Mouse (Mus musculus): ENCODE measurements around the gene Poc1a.

The Poc1a gene

DNA sequence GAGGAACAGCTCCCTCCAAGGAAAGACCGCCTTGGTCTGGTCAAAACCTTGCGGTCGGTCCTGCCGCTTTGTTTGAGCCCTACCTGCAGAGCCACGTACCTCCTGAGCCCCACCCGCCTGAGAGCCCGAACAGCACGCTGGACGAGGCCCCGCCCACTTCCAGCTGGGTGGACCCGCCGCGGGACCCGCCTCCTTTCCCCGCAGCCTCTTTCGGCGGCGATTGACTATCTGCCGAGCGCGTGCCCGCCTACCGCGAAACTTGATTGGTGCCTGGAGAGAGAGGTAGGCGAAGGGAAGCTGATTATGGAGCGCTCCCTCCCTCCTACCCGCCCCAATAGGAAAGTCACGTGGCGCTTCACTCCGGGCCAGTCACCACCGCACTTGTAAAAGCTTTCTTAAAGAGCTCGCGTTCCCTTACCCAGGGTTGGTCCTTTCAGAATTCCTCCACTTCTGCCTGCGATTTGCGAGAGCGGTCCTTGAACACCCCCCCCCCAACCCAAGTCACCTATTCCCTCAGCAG lies 86.8 kb downstream of the Poc1a start:
- DNase-seq (ENCODE audit: low read depth, low spot score), result peak; percentile 99

DNA sequence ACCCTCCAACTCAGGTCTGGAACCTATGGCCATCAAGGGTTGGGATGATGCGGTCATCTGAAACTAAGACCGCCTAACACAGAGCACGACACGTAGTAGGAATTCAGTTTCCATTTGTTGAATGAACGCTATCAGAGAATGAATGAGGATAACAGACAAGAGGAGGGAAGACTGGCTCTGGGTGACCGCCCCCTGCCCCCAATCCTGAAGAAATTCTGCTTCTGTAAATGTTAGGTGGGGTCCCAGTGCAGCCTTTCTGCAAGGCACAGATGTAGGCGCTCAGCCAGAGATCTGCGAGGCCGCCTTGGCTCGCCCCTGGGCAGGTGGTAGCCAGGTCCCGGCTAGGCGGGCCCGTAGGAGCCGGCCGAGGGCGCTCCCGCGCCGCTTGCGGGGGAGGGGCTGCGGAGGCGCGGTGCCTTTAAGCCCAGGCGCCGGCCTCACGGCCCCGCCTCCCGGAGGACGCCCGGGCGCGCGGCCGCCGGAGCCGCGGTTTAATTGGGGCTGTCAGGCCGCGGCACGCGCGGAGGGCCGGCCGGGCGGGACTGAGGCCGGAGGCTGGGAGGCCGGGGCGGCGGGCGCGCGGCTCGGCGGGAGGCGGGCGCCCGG lies 87.4 kb downstream of the Poc1a start, which contains the start of gene Dusp7:
Dusp7 (plus strand) TSS at position 521 of the 606 bp plus-strand sequence.
- peak; percentile 73 for DNase-seq (ENCODE audit: low read depth, low spot score)

DNA sequence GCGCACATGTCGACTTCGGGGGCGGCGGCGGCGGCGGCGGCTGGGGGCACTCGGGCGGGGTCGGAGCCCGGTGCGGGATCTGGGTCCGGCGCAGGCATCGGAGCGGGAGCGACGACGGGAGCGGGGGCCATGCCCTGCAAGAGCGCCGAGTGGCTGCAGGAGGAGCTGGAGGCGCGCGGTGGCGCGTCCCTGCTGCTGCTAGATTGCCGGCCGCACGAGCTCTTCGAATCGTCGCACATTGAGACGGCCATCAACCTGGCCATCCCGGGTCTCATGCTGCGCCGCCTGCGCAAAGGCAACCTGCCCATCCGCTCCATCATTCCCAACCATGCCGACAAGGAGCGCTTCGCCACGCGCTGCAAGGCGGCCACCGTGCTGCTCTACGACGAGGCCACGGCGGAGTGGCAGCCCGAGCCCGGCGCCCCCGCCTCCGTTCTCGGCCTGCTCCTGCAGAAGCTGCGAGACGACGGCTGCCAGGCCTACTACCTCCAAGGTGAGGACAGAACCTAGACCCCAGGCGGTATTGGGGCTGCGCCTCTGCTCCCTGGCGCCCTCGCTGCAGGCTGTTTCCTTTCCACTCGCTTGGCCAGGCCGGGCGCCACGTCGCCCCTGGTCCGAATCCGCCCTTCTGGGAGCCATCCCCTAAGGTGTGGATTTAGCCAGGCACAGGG lies 88.1 kb downstream of the Poc1a start:
- peak; percentile 69 for DNase-seq (ENCODE audit: low read depth, low spot score)

DNA sequence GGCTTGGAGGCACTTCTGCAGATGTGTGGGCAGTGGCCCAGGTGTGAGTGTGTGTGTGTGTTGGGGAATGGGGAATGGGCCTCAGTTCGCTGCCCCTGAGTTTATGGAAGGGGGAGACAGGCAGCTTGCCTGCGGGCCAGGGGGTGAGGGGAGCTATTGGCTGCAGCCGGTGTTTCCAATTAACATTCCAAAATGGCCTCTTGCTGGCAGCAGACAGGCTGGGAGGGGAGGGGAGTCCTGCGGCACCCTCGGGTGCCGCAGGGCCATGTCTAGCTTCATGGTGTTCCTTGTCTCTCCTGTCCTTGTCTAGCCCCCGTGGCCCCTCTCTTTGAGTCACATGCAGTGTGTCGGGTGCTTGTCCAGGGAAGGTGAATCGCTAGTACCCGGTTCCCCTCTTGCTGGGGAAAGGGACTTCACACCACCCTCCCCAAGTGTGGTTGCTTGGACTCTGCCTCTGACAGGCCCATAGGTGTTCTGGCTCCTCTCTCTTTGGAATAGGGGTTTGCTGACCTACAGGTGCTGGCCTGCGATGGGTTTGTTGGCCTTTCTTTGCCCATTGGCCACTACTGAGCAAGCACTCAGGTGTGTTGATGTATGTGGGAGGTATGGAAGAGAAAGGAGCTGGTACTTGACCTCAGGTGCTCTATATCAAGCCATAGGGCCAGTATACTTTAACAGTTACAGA lies 89.1 kb downstream of the Poc1a start:
- no peak for DNase-seq (ENCODE audit: low read depth, low spot score)

DNA sequence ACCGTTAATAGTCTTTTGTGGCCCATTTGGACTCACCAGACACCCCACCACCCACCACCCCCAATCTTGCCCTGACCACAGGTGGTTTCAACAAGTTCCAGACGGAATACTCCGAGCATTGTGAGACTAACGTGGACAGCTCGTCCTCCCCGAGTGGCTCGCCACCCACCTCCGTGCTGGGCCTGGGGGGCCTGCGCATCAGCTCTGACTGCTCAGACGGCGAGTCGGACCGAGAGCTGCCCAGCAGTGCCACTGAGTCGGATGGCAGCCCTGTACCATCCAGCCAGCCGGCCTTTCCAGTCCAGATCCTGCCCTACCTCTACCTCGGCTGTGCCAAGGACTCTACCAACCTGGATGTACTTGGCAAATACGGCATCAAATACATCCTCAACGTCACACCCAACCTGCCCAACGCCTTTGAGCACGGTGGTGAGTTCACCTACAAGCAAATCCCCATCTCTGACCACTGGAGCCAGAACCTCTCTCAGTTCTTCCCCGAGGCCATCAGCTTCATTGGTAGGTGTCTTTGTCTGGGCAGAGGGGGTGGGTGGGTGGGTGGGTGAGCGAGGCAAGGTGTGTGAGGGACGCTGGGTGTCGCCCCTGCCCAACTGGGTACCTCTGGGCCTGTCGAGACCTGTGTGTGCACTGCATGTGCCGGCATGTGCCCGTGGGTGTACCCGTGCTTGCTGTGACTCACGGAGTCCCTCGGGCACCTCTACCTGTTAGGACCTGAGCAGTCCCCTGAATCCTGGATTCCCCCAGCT lies 89.9 kb downstream of the Poc1a start:
- DNase-seq (ENCODE audit: low read depth, low spot score), result no peak

DNA sequence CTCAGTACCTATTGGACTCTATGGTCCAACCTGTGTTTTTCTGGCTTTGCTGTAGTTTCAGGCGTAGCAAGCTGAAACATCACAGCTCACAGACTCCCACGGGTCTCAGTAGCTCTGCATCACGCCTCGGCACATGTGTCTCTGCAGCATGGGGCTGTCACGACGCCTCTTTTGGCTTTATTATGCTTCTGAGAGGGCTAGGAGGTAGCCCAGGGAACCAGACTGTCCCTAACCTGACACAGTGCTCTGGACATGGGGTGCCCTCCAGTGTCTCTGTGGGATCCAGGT lies 90.5 kb downstream of the Poc1a start:
- no peak for DNase-seq (ENCODE audit: low read depth, low spot score)

DNA sequence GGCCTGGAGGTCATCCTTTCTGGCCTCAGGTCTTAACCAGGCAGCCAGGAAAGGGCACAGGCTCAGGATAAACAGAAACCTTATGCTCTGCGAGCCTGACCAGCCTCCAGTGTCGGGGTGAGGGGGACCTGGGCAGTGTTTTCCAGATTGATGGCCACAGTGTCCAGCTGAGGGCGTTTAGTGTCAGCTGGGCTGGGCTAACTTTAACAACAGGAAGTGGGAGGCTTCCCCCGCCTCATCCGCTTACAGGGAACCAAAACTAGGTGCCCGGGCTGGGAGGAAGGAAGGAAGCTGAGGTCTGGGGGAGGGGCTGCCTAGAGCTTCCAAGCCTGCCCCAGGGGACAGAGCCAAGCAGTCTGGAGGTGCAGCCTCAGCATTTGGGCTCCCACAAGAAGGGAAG lies 90.9 kb downstream of the Poc1a start:
- DNase-seq (ENCODE audit: low read depth, low spot score), result no peak

DNA sequence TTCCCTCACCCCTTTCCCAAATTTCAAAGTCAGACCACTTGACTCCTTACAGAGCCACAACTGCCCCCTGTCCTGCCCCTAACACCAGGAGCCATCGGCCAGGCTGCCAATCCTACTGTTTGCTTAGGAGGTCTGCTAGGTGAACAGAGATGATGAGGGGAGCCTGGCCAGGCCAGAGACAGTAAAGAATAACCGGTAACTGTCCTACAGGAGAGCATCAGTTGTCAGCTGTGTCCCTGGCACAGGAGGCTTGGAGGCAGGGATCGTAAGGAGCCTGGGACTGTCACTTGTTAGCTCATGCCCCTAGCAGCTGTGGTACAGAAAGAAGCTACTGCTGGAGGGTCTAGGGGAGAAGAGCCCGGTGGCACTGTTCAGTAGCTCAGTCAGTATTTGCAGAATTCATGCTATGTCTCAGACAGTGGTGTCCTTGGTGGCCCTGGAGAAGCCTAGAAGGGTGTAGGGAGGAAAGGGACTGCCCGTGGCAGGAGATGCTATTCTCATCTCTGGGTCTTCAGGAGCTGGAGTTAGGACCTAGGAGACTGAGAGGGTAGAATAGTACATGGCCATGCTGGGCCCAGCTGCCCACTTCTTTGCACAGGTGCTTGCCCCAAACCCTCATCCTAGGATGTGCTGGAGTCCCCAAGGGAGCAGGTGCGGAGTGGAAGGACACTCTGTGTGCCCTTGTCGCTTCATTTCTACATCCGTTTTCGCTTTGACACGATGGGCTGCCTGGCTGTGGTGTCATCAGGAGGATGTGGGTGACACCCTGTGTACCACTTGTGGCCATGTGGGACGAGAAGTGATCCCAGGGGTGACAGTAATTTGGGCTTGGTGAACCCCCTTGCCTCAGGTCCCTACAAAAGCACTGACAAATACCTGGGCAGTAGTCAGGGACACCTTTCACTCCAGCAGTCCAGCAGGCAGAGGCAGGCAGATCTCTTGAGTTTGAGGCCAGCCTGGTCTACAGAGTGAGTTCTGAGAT lies 91.9 kb downstream of the Poc1a start:
- DNase-seq (ENCODE audit: low read depth, low spot score), result no peak

DNA sequence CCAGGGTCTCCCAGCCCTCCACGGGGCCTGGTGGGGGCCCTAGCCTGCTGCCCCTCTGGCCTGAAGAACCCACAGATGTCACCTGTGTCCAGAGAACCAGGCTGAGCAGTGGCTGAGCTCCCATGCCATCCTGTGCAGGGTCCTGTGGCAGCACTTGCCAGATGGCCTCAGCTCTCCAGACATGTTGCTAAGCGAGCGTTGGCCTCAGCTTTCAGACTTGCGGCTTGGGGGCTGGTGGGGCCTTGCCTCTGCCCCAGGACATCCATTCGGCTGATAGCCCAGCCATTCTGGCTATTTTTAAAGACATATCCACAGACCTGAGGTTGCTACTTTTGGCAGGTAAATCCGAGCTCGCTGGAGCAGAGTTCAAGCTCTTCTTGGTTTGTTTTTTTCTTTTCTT lies 93.1 kb downstream of the Poc1a start:
- no peak for DNase-seq (ENCODE audit: low read depth, low spot score)

DNA sequence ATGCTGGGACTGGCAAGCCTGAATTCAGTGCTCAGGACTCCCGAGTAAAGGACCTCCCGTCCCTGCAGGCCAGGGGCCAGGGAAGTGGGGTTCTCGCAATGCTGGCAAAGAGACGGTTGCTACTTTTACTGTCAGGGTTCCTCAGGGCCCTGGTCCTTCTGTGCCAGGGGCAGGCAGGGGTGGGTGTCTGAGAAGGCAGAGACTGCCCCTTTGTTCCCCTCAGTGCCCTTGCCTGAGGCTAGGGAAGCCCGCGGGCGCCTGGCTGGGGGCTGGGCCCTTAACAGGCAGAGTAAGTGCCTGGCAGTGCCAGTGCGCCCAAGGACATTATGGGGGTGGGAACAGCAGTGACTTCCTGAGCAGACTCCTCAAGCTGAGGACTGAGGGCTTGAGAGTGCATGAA lies 96.4 kb downstream of the Poc1a start:
- no peak for DNase-seq (ENCODE audit: low read depth, low spot score)

DNA sequence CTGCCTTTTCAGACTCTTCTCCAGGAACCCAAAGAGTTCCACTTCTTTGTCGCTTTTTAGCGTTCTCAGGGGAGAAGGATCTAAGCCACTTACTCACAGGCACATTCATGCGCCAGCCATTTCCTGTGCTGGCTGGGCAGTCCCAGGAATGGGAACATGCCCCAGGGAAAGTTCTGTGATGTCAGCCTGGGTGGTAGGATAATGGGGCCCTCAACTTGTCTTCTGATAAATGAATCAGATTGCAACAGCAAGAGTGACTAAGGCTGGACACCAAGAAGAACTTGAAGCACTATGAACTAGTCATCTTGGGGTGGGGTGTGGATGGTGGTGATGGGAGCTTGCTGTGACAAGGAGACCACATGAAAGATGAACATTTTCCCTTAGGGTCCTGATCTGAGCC lies 97.2 kb downstream of the Poc1a start:
- no peak for DNase-seq (ENCODE audit: low read depth, low spot score)

DNA sequence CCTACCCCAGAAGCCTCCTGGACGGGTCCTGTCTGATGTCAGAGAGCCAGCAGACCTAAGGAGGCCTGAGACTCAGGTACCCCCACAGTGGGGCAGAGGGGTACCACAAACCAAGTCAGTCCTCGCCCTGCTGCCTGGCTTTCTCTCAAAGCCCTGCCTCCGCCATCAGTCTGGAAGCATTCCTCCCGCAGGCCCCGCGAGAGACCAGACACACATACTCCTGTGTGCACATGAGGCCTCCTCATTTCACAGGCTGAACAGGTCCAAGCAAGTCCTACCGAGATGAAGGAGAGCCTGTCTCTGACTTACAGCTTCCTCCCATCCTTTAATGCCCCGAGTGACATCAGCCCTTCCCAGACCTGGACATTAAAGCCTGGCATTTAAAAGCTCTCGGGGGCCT lies 97.9 kb downstream of the Poc1a start:
- no peak for DNase-seq (ENCODE audit: low read depth, low spot score)

DNA sequence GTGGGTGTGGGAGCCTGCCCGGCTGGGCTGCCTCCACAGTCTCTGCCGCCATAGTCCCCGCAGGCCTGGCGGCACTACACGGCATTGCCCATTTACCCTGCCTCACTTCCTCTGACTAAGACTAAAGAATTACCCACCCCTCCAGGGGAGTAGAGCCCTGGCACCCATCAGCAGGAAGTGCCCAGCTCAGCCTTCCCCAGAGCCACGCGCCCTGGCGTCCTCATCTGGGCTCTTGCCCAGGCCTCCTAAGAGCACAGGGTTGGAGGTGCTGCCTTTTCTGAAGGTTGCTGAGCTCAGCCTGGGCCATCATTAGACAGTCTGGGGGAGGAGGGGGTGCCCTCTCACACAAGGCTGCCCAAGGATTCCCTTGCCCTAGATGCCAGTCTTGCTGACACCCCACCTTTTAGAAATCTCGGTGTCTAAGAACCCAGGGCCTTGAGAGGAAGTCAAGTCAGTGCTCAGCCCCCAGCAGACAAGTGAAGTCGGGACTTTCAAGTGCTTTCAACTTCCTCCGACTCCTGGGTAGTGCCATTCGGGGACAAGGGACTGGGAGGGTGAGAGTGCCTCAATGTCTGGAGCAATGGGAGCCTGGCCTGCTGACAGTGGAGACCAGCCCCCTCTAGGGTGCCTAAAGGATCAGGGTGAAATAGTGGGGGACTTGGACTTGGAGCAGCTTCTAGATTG lies 105.5 kb downstream of the Poc1a start:
- DNase-seq (ENCODE audit: low read depth, low spot score), result no peak

DNA sequence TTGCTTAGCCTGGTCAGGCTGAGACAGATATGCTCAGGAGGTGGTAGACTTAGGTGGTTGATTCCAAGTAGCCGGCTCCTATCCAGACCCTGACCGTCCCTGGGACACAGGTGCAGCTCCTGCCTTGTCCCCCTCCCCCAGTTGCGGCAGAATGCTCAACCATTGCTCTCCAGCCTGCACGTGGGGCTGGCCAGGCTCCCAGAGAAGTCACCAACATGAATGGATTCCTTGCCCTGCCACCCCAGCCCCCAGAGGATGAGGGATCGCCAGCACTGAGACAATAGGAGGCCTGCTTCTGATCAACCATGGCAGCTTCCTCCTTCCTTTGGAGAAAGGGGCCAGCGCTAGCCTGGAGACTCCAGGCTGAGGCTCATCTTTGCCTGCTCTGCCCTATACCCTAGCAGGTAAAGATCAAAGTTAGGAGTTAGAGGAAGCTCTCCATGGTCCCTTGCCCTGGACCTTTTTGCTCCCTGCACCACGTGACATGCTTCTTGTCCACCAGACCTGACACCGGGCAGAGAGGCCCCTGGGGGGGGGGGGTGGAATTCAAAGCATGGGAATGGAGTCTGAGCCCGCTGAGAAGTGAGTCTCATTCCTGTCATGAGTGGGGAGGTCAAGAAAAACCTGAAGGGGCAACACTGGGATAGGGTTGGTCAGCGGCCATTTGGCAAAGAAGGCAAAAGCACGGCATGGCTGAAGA lies 112.1 kb downstream of the Poc1a start:
- no peak for DNase-seq (ENCODE audit: low read depth, low spot score)

DNA sequence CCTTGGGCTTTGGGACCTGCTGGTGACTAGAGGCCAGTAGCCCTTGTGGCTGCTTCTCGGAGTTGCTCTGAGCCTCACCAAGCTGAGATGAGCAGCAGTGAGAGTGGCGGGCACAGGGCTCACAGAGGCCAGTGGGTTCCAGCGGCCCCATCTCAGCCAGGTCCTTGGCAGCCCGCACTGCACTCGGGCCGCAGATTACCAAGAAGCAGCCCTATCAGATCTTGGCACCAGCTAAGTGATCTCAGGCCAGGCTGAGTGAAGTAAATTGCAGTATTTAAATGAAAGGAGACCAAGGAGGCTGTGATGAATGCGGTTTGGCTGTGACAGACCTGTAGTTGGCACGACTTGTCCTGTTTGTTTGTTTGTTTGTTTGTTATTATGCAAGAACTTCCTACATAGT lies 112.7 kb downstream of the Poc1a start:
- DNase-seq (ENCODE audit: low read depth, low spot score), result no peak

DNA sequence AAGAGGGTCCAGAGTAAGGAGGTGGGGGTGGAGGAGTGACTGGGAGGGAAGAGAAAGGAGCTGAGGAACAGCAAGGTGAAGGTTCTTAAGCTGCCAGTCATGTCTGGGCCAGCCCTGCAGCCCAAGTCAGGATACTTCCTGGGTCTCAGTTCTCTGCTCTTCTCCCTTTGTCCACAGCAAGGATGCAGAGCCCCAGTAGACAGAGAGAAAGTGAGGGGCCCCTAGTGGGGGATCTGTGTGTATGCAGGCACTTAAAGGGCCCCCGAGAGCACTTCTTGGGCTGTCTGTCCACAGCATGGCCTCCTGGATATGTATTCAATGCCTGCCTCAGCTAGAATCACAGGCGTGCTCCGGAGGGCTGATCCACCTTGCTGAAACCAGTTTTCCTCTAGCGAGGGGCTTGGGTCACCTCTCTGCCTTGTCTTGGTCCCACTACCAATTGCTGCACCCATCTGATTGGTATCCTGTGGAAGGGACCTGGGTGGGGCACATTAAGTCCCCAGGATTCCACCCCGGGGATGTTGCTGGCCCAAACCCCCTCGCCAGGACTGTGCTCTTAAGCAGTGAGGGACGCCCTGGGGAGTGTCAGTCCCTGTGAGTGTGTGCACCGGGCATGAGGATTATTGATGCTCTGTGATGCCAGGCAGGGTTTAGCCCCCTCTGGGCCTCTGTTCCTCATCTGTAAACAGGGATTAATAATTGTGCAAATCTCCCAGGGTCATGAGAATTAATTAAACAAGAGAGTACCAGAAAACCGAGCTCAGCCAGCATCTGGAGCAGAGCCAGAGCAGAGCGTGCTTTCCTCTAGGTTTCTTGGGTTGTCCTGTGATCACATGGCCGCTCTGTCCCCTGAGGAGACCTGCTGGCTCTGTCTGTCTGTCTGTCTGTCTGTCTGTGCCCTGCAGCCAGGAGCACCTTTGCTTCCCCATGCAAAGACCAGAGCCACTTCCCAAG lies 114.1 kb downstream of the Poc1a start:
- peak; percentile 27 for DNase-seq (ENCODE audit: low read depth, low spot score)

DNA sequence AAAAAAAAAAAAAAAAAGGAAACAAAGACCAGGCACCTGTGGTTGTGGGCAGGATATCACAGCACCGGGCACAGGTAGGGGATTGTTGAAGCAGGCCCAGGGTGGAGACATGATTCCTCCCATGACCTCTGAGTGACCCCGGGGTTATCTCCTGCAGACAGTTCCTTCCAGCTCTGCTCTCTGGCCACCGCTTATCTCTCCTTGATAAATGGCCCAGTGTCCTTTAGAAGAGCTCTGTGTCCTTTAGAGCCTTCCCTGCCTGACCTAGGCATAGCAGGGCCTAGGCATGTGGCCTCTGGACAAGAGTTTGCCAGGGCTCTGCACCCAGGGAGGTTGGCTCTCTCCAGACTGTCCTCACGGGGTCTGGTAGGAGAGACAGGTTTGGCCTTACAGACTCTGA lies 116.9 kb downstream of the Poc1a start:
- DNase-seq (ENCODE audit: low read depth, low spot score), result no peak

DNA sequence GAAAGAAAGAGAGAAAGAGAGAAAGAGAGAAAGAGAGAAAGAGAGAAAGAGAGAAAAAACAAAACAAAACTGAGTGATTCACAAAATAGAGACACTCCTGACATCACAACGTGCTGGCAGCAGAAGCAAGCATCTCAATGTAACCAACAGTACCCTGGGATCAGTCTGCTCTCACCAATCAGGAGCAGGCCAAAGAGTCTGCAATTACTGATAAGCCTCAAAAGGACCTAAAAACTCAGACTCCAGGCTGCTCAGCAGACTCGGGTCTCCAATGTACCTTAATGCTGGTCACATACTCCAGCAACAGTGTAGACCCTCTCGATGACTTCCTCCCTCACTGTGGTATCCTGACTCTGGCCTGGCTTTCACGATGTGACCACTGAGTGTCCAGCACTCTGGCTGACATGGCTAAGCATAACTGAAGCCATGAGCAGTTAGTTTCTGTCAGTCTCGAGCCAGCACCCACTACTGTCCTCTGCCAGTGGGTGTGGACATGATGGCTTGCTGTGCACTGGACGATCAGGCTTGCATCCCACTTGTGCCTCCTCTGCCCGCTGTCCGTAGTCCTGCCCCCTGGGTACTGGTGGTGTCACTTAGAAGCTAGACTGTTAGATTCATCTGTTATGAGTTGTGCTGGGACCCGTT lies 117.9 kb downstream of the Poc1a start:
- no peak for DNase-seq (ENCODE audit: low read depth, low spot score)
